Comparison of ENCODE assay signal across 8 mouse cellular contexts in the genomic region with DNA sequence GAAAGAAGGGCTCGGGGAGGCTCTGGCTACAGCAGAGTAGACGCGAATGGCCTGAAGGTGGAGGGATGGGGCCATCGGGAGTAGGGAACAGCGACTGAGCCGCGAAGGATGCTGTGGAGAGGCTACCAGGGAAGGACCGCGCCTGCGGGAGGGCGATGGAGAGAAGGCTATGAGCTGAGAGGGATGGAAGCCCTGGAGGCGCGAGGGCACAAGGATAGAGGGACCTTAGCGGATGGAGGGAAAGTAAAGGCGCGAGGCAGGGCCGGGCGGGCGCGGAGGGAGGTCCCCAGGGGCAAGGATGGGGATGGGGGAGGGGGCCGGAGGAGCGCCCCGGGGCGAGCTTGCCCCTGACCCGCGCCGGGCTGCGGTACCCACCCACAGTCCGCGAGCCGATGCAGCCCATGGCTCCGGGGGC. TPM values are rescaled to one million over a fixed set of nuclear protein-coding genes. Genes with fewer than 3 reads are reported as not detected.
DNase-seq lines count a peak whose midpoint lies in the region; ATAC-seq lines count a peak whose summit lies in the region.

No protein-coding gene starts in this region.

- 0 out of 2 replicates have a peak, but pooled peaks cover 11% of the 10 kb centered on the region for H3K4me1 ChIP-seq in kidney, embryonic 14.5 days (ENCODE audit: control insufficient read depth, insufficient read depth, low read length)
- peaks cover 24% of the 10 kb centered on the region for H3K4me1 ChIP-seq in embryonic facial prominence, embryonic 10.5 days
- H3K4me1 ChIP-seq in hindbrain, embryonic 11.5 days (replicated peaks; ENCODE audit: control insufficient read depth, insufficient read depth, low read length), result 0 out of 2 replicates have a peak, but pooled peaks cover 6% of the 10 kb centered on the region
- H3K4me1 ChIP-seq in liver, embryonic 16.5 days (ENCODE audit: control insufficient read depth, low read depth, low read length), result no peaks in the 10 kb centered on the region; the same call in 1 of the 2 replicates

- H3K9ac ChIP-seq in kidney, embryonic 14.5 days (ENCODE audit: low read depth, low read length), result peak overlapping the region; percentile 54
- H3K9ac ChIP-seq in hindbrain, embryonic 11.5 days (ENCODE audit: low read depth, low read length), result peak overlapping the region; percentile 84
- no peak overlapping the region for H3K9ac ChIP-seq in liver, embryonic 16.5 days (ENCODE audit: low read depth, low read length)

- peak overlapping the region; percentile 100 for H3K4me2 ChIP-seq in kidney, embryonic 14.5 days (replicated peaks; ENCODE audit: low read depth, low read length)
- peak overlapping the region; percentile 90 for H3K4me2 ChIP-seq in hindbrain, embryonic 11.5 days (replicated peaks; ENCODE audit: low read depth, low read length)
- peak overlapping the region; percentile 53 for H3K4me2 ChIP-seq in liver, embryonic 16.5 days (ENCODE audit: low read depth, low read length)

- under 1% methylated on average over 23 of the region's 32 CpGs for WGBS in kidney, embryonic 14.5 days
- under 1% methylated on average over 32 of the region's 32 CpGs for WGBS in embryonic facial prominence, embryonic 10.5 days
- 1% methylated on average over 25 of the region's 32 CpGs for WGBS in hindbrain, embryonic 11.5 days
- WGBS in liver, embryonic 16.5 days (ENCODE audit: insufficient replicate concordance), result under 1% methylated on average over 20 of the region's 32 CpGs

- peak overlapping the region; percentile 64 for H3K4me3 ChIP-seq in kidney, embryonic 14.5 days (ENCODE audit: low read length)
- peak overlapping the region; percentile 81 for H3K4me3 ChIP-seq in embryonic facial prominence, embryonic 10.5 days
- H3K4me3 ChIP-seq in hindbrain, embryonic 11.5 days (ENCODE audit: low read depth, low read length), result peak overlapping the region; percentile 69
- H3K4me3 ChIP-seq in liver, embryonic 16.5 days (ENCODE audit: low read depth, low read length), result peak overlapping the region; percentile 45

- H3K36me3 ChIP-seq in kidney, embryonic 14.5 days (ENCODE audit: control insufficient read depth, insufficient read depth, low read length), result no peaks in the 10 kb centered on the region
- no peaks in the 10 kb centered on the region for H3K36me3 ChIP-seq in embryonic facial prominence, embryonic 10.5 days (replicated peaks)
- no peaks in the 10 kb centered on the region for H3K36me3 ChIP-seq in hindbrain, embryonic 11.5 days (ENCODE audit: control insufficient read depth, insufficient read depth, low read length)
- H3K36me3 ChIP-seq in liver, embryonic 16.5 days (ENCODE audit: control insufficient read depth, insufficient read depth), result no peaks in the 10 kb centered on the region

- no peak for DNase-seq in kidney, postnatal 25 days
- DNase-seq in MN1 (ENCODE audit: low spot score), result peak; percentile 46
- DNase-seq in embryonic facial prominence, embryonic 10.5 days (ENCODE audit: low spot score), result peak; percentile 61
- peak; percentile 68 for DNase-seq in hindbrain, embryonic 11.5 days (ENCODE audit: low spot score)
- peak; percentile 47 for DNase-seq in right cerebral cortex, postnatal 25 days
- no peak for DNase-seq in urinary bladder, postnatal 10 days (ENCODE audit: low spot score)

- H3K27me3 ChIP-seq in kidney, embryonic 14.5 days (ENCODE audit: control insufficient read depth, insufficient read depth, low read length), result peaks cover 30% of the 10 kb centered on the region
- H3K27me3 ChIP-seq in embryonic facial prominence, embryonic 10.5 days (replicated peaks; ENCODE audit: low read depth, poor library complexity, severe bottlenecking), result peaks cover 44% of the 10 kb centered on the region
- H3K27me3 ChIP-seq in hindbrain, embryonic 11.5 days (ENCODE audit: control insufficient read depth, insufficient read depth, low read length), result peaks cover 3% of the 10 kb centered on the region; the same call in 1 of the 2 replicates
- H3K27me3 ChIP-seq in liver, embryonic 16.5 days (ENCODE audit: control insufficient read depth, insufficient read depth, low read depth, low read length), result peaks cover 53% of the 10 kb centered on the region

- H3K9me3 ChIP-seq in kidney, embryonic 14.5 days (ENCODE audit: control insufficient read depth, low read length), result no peaks in the 10 kb centered on the region
- no peaks in the 10 kb centered on the region for H3K9me3 ChIP-seq in embryonic facial prominence, embryonic 10.5 days
- no peaks in the 10 kb centered on the region for H3K9me3 ChIP-seq in hindbrain, embryonic 11.5 days (ENCODE audit: control insufficient read depth, low read length)
- no peaks in the 10 kb centered on the region for H3K9me3 ChIP-seq in liver, embryonic 16.5 days (replicated peaks; ENCODE audit: control insufficient read depth, low read length)

- peak; percentile 69 for ATAC-seq in kidney, embryonic 14.5 days (ENCODE audit: low FRiP score, low TSS enrichment)
- ATAC-seq in hindbrain, embryonic 11.5 days (ENCODE audit: low FRiP score), result peak; percentile 80
- ATAC-seq in liver, embryonic 16.5 days (ENCODE audit: low read depth), result no peak

- no peak overlapping the region for H3K27ac ChIP-seq in kidney, embryonic 14.5 days (ENCODE audit: low read depth, low read length)
- peak overlapping the region; percentile 87 for H3K27ac ChIP-seq in embryonic facial prominence, embryonic 10.5 days (replicated peaks)
- H3K27ac ChIP-seq in hindbrain, embryonic 11.5 days (ENCODE audit: low read depth, low read length), result peak overlapping the region; percentile 90
- H3K27ac ChIP-seq in liver, embryonic 16.5 days (ENCODE audit: low read length), result no peak overlapping the region

RNA-seq across cellular contexts. Expression of a gene that starts 0.4 kb away (rescaled TPM):
- 0.05 and 0.11 TPM in 2 replicates for polyA plus RNA-seq in kidney, embryonic 14.5 days (2014; fragmentation: Nextera tagmentation; extraction: Ambion mirVana)
- 0.74 and 0.90 TPM in 2 replicates for polyA plus RNA-seq in embryonic facial prominence, embryonic 10.5 days (2016; fragmentation: Nextera tagmentation; extraction: Ambion mirVana)
- 2.6 and 3.1 TPM in 2 replicates for polyA plus RNA-seq in hindbrain, embryonic 11.5 days (2014; fragmentation: Nextera tagmentation; extraction: Ambion mirVana)
- polyA plus RNA-seq in liver, embryonic 16.5 days (2015; fragmentation: Nextera tagmentation; extraction: Ambion mirVana), result not detected in 2 replicates

RNA-seq across cellular contexts. Expression of a gene that starts 25.4 kb away (rescaled TPM):
- polyA plus RNA-seq in kidney, embryonic 14.5 days (2014; fragmentation: Nextera tagmentation; extraction: Ambion mirVana), result 87.0 and 118 TPM in 2 replicates
- 93.8 and 96.9 TPM in 2 replicates for polyA plus RNA-seq in embryonic facial prominence, embryonic 10.5 days (2016; fragmentation: Nextera tagmentation; extraction: Ambion mirVana)
- 57.5 and 60.1 TPM in 2 replicates for polyA plus RNA-seq in hindbrain, embryonic 11.5 days (2014; fragmentation: Nextera tagmentation; extraction: Ambion mirVana)
- 35.2 and 43.2 TPM in 2 replicates for polyA plus RNA-seq in liver, embryonic 16.5 days (2015; fragmentation: Nextera tagmentation; extraction: Ambion mirVana)

RNA-seq across cellular contexts. Expression of a gene that starts 37.6 kb away (rescaled TPM):
- polyA plus RNA-seq in kidney, embryonic 14.5 days (2014; fragmentation: Nextera tagmentation; extraction: Ambion mirVana), result 0.20 TPM in 2 replicates
- polyA plus RNA-seq in embryonic facial prominence, embryonic 10.5 days (2016; fragmentation: Nextera tagmentation; extraction: Ambion mirVana), result 0.80 and 1.1 TPM in 2 replicates
- polyA plus RNA-seq in hindbrain, embryonic 11.5 days (2014; fragmentation: Nextera tagmentation; extraction: Ambion mirVana), result 1.4 and 1.5 TPM in 2 replicates
- 0.08 and 0.14 TPM in 2 replicates for polyA plus RNA-seq in liver, embryonic 16.5 days (2015; fragmentation: Nextera tagmentation; extraction: Ambion mirVana)

RNA-seq across cellular contexts. Expression of a gene that starts 49.0 kb away (rescaled TPM):
- 3.1 and 3.3 TPM in 2 replicates for polyA plus RNA-seq in kidney, embryonic 14.5 days (2014; fragmentation: Nextera tagmentation; extraction: Ambion mirVana)
- polyA plus RNA-seq in embryonic facial prominence, embryonic 10.5 days (2016; fragmentation: Nextera tagmentation; extraction: Ambion mirVana), result 3.9 and 5.1 TPM in 2 replicates
- 0.43 and 1.3 TPM in 2 replicates for polyA plus RNA-seq in hindbrain, embryonic 11.5 days (2014; fragmentation: Nextera tagmentation; extraction: Ambion mirVana)
- 7.3 and 8.4 TPM in 2 replicates for polyA plus RNA-seq in liver, embryonic 16.5 days (2015; fragmentation: Nextera tagmentation; extraction: Ambion mirVana)

RNA-seq across cellular contexts. Expression of a gene that starts 59.3 kb away (rescaled TPM):
- 46.1 and 66.5 TPM in 2 replicates for polyA plus RNA-seq in kidney, embryonic 14.5 days (2014; fragmentation: Nextera tagmentation; extraction: Ambion mirVana)
- 79.5 and 85.3 TPM in 2 replicates for polyA plus RNA-seq in embryonic facial prominence, embryonic 10.5 days (2016; fragmentation: Nextera tagmentation; extraction: Ambion mirVana)
- 59.7 and 67.8 TPM in 2 replicates for polyA plus RNA-seq in hindbrain, embryonic 11.5 days (2014; fragmentation: Nextera tagmentation; extraction: Ambion mirVana)
- polyA plus RNA-seq in liver, embryonic 16.5 days (2015; fragmentation: Nextera tagmentation; extraction: Ambion mirVana), result 23.4 and 24.5 TPM in 2 replicates

Comparison
In these comparisons a context has a peak if more than half of its experiments do, and no peak if none do; other contexts are left out.
1. H3K27ac ChIP-seq: peak in embryonic facial prominence, embryonic 10.5 days (single experiment) and hindbrain, embryonic 11.5 days (single experiment); none in kidney, embryonic 14.5 days (single experiment) and liver, embryonic 16.5 days (single experiment).
2. DNase-seq: peak in MN1 (single experiment), embryonic facial prominence, embryonic 10.5 days (single experiment), hindbrain, embryonic 11.5 days (single experiment) and right cerebral cortex, postnatal 25 days (single experiment); none in kidney, postnatal 25 days (0 of 2) and urinary bladder, postnatal 10 days (single experiment).
3. Peak in every context shown above with its lines, with median percentiles within 50 percentile points of each other: H3K4me2 ChIP-seq and H3K4me3 ChIP-seq.